Mouse (Mus musculus): ENCODE data around the gene Nlk.
"Not testable (repeated sequence)": the region's sequence is repeated elsewhere in the genome, so short reads cannot be mapped to it uniquely, and the experiment has no call there.

The Nlk gene

GRCm38 (mm10) chr11:78681058-78681457 lies 16.1 kb downstream of the Nlk start:
- no peak for DNase-seq (ENCODE audit: low read depth)

GRCm38 (mm10) chr11:78678761-78679160 lies 18.4 kb downstream of the Nlk start:
- peak; percentile 75 for DNase-seq (ENCODE audit: low read depth)

GRCm38 (mm10) chr11:78668647-78669046 lies 28.5 kb downstream of the Nlk start:
- DNase-seq (ENCODE audit: low read depth): no peak

- peak; percentile 56 for DNase-seq (ENCODE audit: low read depth)
These were observed 32.3 kb downstream of the Nlk start for GRCm38 (mm10) chr11:78664853-78665252.

GRCm38 (mm10) chr11:78663916-78664315 lies 33.3 kb downstream of the Nlk start:
- no peak for DNase-seq (ENCODE audit: low read depth)

GRCm38 (mm10) chr11:78649143-78649542 lies 48.0 kb downstream of the Nlk start:
- DNase-seq (ENCODE audit: low read depth): no peak

GRCm38 (mm10) chr11:78648405-78648804 lies 48.8 kb downstream of the Nlk start:
- not testable (repeated sequence) for DNase-seq (ENCODE audit: low read depth)

- no peak for DNase-seq (ENCODE audit: low read depth)
These were observed 53.4 kb downstream of the Nlk start for GRCm38 (mm10) chr11:78643746-78644145.

- DNase-seq (ENCODE audit: low read depth): no peak
These were observed 55.0 kb downstream of the Nlk start for GRCm38 (mm10) chr11:78642151-78642550.

- no peak for DNase-seq (ENCODE audit: low read depth)
These were observed 56.1 kb downstream of the Nlk start for GRCm38 (mm10) chr11:78641088-78641487.

GRCm38 (mm10) chr11:78632782-78633181 lies 64.4 kb downstream of the Nlk start:
- no peak for DNase-seq (ENCODE audit: low read depth)

- DNase-seq (ENCODE audit: low read depth): no peak
These were observed 68.3 kb downstream of the Nlk start for GRCm38 (mm10) chr11:78628871-78629270.

- DNase-seq (ENCODE audit: low read depth): peak; percentile 45
These were observed 72.8 kb downstream of the Nlk start for GRCm38 (mm10) chr11:78624377-78624776.

- no peak for DNase-seq (ENCODE audit: low read depth)
These were observed 75.2 kb downstream of the Nlk start for GRCm38 (mm10) chr11:78621926-78622325.

GRCm38 (mm10) chr11:78620179-78620578 lies 77.0 kb downstream of the Nlk start:
- DNase-seq (ENCODE audit: low read depth): no peak

GRCm38 (mm10) chr11:78611273-78611672 lies 85.9 kb downstream of the Nlk start:
- no peak for DNase-seq (ENCODE audit: low read depth)

- no peak for DNase-seq (ENCODE audit: low read depth)
These were observed 87.5 kb downstream of the Nlk start for GRCm38 (mm10) chr11:78609657-78610056.

GRCm38 (mm10) chr11:78604826-78605225 lies 92.3 kb downstream of the Nlk start:
- DNase-seq (ENCODE audit: low read depth): no peak

- DNase-seq (ENCODE audit: low read depth): no peak
These were observed 94.4 kb downstream of the Nlk start for GRCm38 (mm10) chr11:78602781-78603180.

GRCm38 (mm10) chr11:78600926-78601590 lies 96.1 kb downstream of the Nlk start:
- no peak for DNase-seq (ENCODE audit: low read depth)

GRCm38 (mm10) chr11:78600496-78600895 lies 96.7 kb downstream of the Nlk start:
- no peak for DNase-seq (ENCODE audit: low read depth)

GRCm38 (mm10) chr11:78600051-78600450 lies 97.1 kb downstream of the Nlk start:
- peak; percentile 72 for DNase-seq (ENCODE audit: low read depth)

GRCm38 (mm10) chr11:78598763-78599415 lies 98.3 kb downstream of the Nlk start:
- DNase-seq (ENCODE audit: low read depth): no peak

- no peak for DNase-seq (ENCODE audit: low read depth)
These were observed 100.4 kb downstream of the Nlk start for GRCm38 (mm10) chr11:78596750-78597149.
